Mouse (Mus musculus): Measurements from ENCODE around the gene Repin1. TPM values are rescaled to one million over a fixed set of nuclear protein-coding genes. Genes with fewer than 3 reads are reported as not detected.

Repin1 gene
- total and polyA plus RNA-seq, 3 experiments, result 10.7 to 28.0 (median 12.8) TPM

- TF ChIP-seq CHD2 (IDR thresholded peaks at IDR 0.05; ENCODE audit: low read length) (no peak), USF2 (conservative IDR thresholded peaks at IDR 0.05; ENCODE audit: low read depth, low read length) (no peak), CHD1 (IDR thresholded peaks at IDR 0.05; ENCODE audit: low read depth, low read length) (no peak), POLR2AphosphoS2 (IDR thresholded peaks at IDR 0.05; ENCODE audit: low read depth, low read length) (no peak), NRF1 (IDR thresholded peaks at IDR 0.05; ENCODE audit: low read depth, low read length) (no peak), BHLHE40 (IDR thresholded peaks at IDR 0.05; ENCODE audit: low read depth, low read length) (no peak), SIN3A (IDR thresholded peaks at IDR 0.05; ENCODE audit: low read length) (no peak), MAZ (IDR thresholded peaks at IDR 0.05; ENCODE audit: low read depth, low read length) (no peak)
These were observed 11.6 kb upstream of the Repin1 start (continued) for GRCm38 (mm10) chr6:48582037-48582436.

GRCm38 (mm10) chr6:48589194-48589750 lies 4.4 kb upstream of the Repin1 start, which contains the start of gene Gm45021:
Gene Gm45021, plus strand, starts transcription at chr6:48589610.
- Histone ChIP-seq H3K79me2 (replicated peaks; ENCODE audit: control insufficient read depth, extremely low read depth, insufficient read depth, poor library complexity, severe bottlenecking) (peaks cover 3% of the 10 kb centered on the region; the same call in 1 of the 2 replicates), H3K4me2 (ENCODE audit: insufficient read depth, low read depth, poor library complexity, severe bottlenecking) (no peak within 1 kb of the TSS), H3K4me3 (replicated peaks in 1 of 3; ENCODE audit: low read depth in 2 of 3, low read length in 2 of 3, poor library complexity in 1 of 3) (no peak within 1 kb of the TSS), H3K27me3 (replicated peaks) (peaks cover 2% of the 10 kb centered on the region), H3K4me1 (ENCODE audit: control insufficient read depth in 1 of 2, insufficient read depth in 2 of 2) (peaks cover 0 to 7% of the 10 kb centered on the region in 2 experiments; a peak in 2 of 4 replicates), H3K9me3 (replicated peaks; ENCODE audit: low read length) (peaks cover 3% of the 10 kb centered on the region), H3K9ac (ENCODE audit: insufficient read depth, low read depth) (no peak within 1 kb of the TSS), H3K36me3 (replicated peaks in 1 of 2; ENCODE audit: control insufficient read depth in 1 of 2, insufficient read depth in 1 of 2, low read length in 1 of 2) (no peaks in the 10 kb centered on the region), H3K27ac (ENCODE audit: insufficient read depth, low read depth) (no peak within 1 kb of the TSS)
- no peak for TF ChIP-seq EP300 (IDR thresholded peaks at IDR 0.05; ENCODE audit: low read length)
- no peak for TF ChIP-seq JUND (conservative IDR thresholded peaks at IDR 0.05; ENCODE audit: low read depth, low read length)
- TF ChIP-seq POLR2AphosphoS2 (IDR thresholded peaks at IDR 0.05; ENCODE audit: low read depth, low read length), result no peak
- TF ChIP-seq CHD2 (IDR thresholded peaks at IDR 0.05; ENCODE audit: low read length), result no peak
- no peak for TF ChIP-seq JUN (IDR thresholded peaks at IDR 0.05; ENCODE audit: insufficient read depth, low read depth, low read length)
- TF ChIP-seq ZC3H11A (IDR thresholded peaks at IDR 0.05; ENCODE audit: low read depth, low read length), result no peak
- no peak for TF ChIP-seq ZNF384 (IDR thresholded peaks at IDR 0.05; ENCODE audit: low read depth, low read length)
- TF ChIP-seq ELF1 (IDR thresholded peaks at IDR 0.05; ENCODE audit: low read depth, low read length), result no peak
- TF ChIP-seq IRF4 (IDR thresholded peaks at IDR 0.05; ENCODE audit: low read depth, low read length), result no peak
- TF ChIP-seq TBP (conservative IDR thresholded peaks at IDR 0.05; ENCODE audit: low read depth, low read length), result no peak
- TF ChIP-seq ZMIZ1 (IDR thresholded peaks at IDR 0.05; ENCODE audit: low read depth, low read length), result no peak
- TF ChIP-seq NELFE (IDR thresholded peaks at IDR 0.05; ENCODE audit: low read depth, low read length), result no peak
- no peak for TF ChIP-seq HCFC1 (IDR thresholded peaks at IDR 0.05; ENCODE audit: low read depth, low read length)
- no peak for TF ChIP-seq TCF12 (IDR thresholded peaks at IDR 0.05; ENCODE audit: low read depth, low read length)
- TF ChIP-seq SMC3 (IDR thresholded peaks at IDR 0.05; ENCODE audit: low read depth, low read length), result no peak
- no peak for TF ChIP-seq USF2 (conservative IDR thresholded peaks at IDR 0.05; ENCODE audit: low read depth, low read length)
- TF ChIP-seq MAFK (IDR thresholded peaks at IDR 0.05; ENCODE audit: insufficient replicate concordance, low read length), result no peak
- no peak for TF ChIP-seq MAX (IDR thresholded peaks at IDR 0.05; ENCODE audit: low read length)
- TF ChIP-seq CTCF (conservative IDR thresholded peaks at IDR 0.05 in 1 of 2, IDR thresholded peaks at IDR 0.05 in 1 of 2; ENCODE audit: low read depth in 2 of 2, low read length in 2 of 2), result no peak
- no peak for TF ChIP-seq PAX5 (IDR thresholded peaks at IDR 0.05; ENCODE audit: low read length)
- dilution Hi-C loops (cut with MboI; ENCODE audit: extremely low pct_ligation_motif_present, extremely low pct_unique_long_range_greater_than_20kb, low sequenced_read_pairs), result no loop called here
- in situ Hi-C loops (cut with MboI; ENCODE audit: low pct_ligation_motif_present, low pct_unique_long_range_greater_than_20kb, low sequenced_read_pairs), result no loop called here
- DNase-seq (ENCODE audit: extremely low read depth), result no peak
